Mouse (Mus musculus): ENCODE measurements around the gene Pdxk. TPM values are rescaled to one million over a fixed set of nuclear protein-coding genes. Genes with fewer than 3 reads are reported as not detected.

Pdxk gene
- polyA plus RNA-seq, 1 experiment = 13.7 TPM

- H3K9ac ChIP-seq (ENCODE audit: low read depth, poor library complexity, severe bottlenecking) = no peak overlapping the region
- peaks cover 27% of the 10 kb centered on the region for H3K36me3 ChIP-seq (ENCODE audit: control insufficient read depth, insufficient read depth, low read length, poor library complexity, severe bottlenecking)
- no peaks in the 10 kb centered on the region for H3K27me3 ChIP-seq (ENCODE audit: control insufficient read depth, insufficient read depth, low read length, poor library complexity, severe bottlenecking)
- no peak overlapping the region for H3K27ac ChIP-seq (ENCODE audit: insufficient read depth, low read length)
- no peaks in the 10 kb centered on the region for H3K4me1 ChIP-seq (ENCODE audit: control insufficient read depth, insufficient read depth, low read length)
- no peak overlapping the region for H3K4me3 ChIP-seq (ENCODE audit: low read depth, low read length)
- H3K9me3 ChIP-seq (replicated peaks; ENCODE audit: control insufficient read depth, insufficient read depth, low read length, poor library complexity, severe bottlenecking) = no peaks in the 10 kb centered on the region
- TF ChIP-seq EP300 (IDR thresholded peaks at IDR 0.05; ENCODE audit: insufficient read depth, low read depth, low read length) (no peak), CTCF (IDR thresholded peaks at IDR 0.05; ENCODE audit: low read depth, low read length) (no peak), POLR2A (IDR thresholded peaks at IDR 0.05; ENCODE audit: insufficient read depth, low read length) (no peak)
These were observed 65.6 kb downstream of the Pdxk start for GRCm38 (mm10) chr10:78399090-78399657.

GRCm38 (mm10) chr10:78396625-78396885, 68.2 kb downstream of the Pdxk start:
- Histone ChIP-seq H3K4me1 (ENCODE audit: control insufficient read depth, insufficient read depth, low read length) (no peaks in the 10 kb centered on the region), H3K9me3 (replicated peaks; ENCODE audit: control insufficient read depth, insufficient read depth, low read length, poor library complexity, severe bottlenecking) (no peaks in the 10 kb centered on the region), H3K4me3 (ENCODE audit: low read depth, low read length) (no peak overlapping the region), H3K9ac (ENCODE audit: low read depth, poor library complexity, severe bottlenecking) (no peak overlapping the region), H3K27ac (ENCODE audit: insufficient read depth, low read length) (no peak overlapping the region), H3K36me3 (ENCODE audit: control insufficient read depth, insufficient read depth, low read length, poor library complexity, severe bottlenecking) (peaks cover 4% of the 10 kb centered on the region), H3K27me3 (ENCODE audit: control insufficient read depth, insufficient read depth, low read length, poor library complexity, severe bottlenecking) (no peaks in the 10 kb centered on the region)
- TF ChIP-seq EP300 (IDR thresholded peaks at IDR 0.05; ENCODE audit: insufficient read depth, low read depth, low read length) (no peak), POLR2A (IDR thresholded peaks at IDR 0.05; ENCODE audit: insufficient read depth, low read length) (no peak), CTCF (IDR thresholded peaks at IDR 0.05; ENCODE audit: low read depth, low read length) (no peak)

- Histone ChIP-seq H3K27ac (ENCODE audit: insufficient read depth, low read length) (no peak overlapping the region), H3K36me3 (ENCODE audit: control insufficient read depth, insufficient read depth, low read length, poor library complexity, severe bottlenecking) (peaks cover under 1% of the 10 kb centered on the region; the same call in 1 of the 2 replicates), H3K9me3 (replicated peaks; ENCODE audit: control insufficient read depth, insufficient read depth, low read length, poor library complexity, severe bottlenecking) (no peaks in the 10 kb centered on the region), H3K27me3 (ENCODE audit: control insufficient read depth, insufficient read depth, low read length, poor library complexity, severe bottlenecking) (no peaks in the 10 kb centered on the region), H3K4me1 (ENCODE audit: control insufficient read depth, insufficient read depth, low read length) (no peaks in the 10 kb centered on the region), H3K9ac (ENCODE audit: low read depth, poor library complexity, severe bottlenecking) (no peak overlapping the region), H3K4me3 (ENCODE audit: low read depth, low read length) (no peak overlapping the region)
- no peak for TF ChIP-seq POLR2A (IDR thresholded peaks at IDR 0.05; ENCODE audit: insufficient read depth, low read length)
- no peak for TF ChIP-seq EP300 (IDR thresholded peaks at IDR 0.05; ENCODE audit: insufficient read depth, low read depth, low read length)
- peak; percentile 78 for TF ChIP-seq CTCF (IDR thresholded peaks at IDR 0.05; ENCODE audit: low read depth, low read length)
These were observed 68.8 kb downstream of the Pdxk start for GRCm38 (mm10) chr10:78395819-78396624.

- TF ChIP-seq CTCF (IDR thresholded peaks at IDR 0.05; ENCODE audit: low read depth, low read length) (peak; percentile 5), EP300 (IDR thresholded peaks at IDR 0.05; ENCODE audit: insufficient read depth, low read depth, low read length) (no peak), POLR2A (IDR thresholded peaks at IDR 0.05; ENCODE audit: insufficient read depth, low read length) (no peak)
- no peak overlapping the region for H3K4me3 ChIP-seq (ENCODE audit: low read depth, low read length)
- no peaks in the 10 kb centered on the region for H3K4me1 ChIP-seq (ENCODE audit: control insufficient read depth, insufficient read depth, low read length)
- H3K36me3 ChIP-seq (ENCODE audit: control insufficient read depth, insufficient read depth, low read length, poor library complexity, severe bottlenecking) = no peaks in the 10 kb centered on the region
- no peaks in the 10 kb centered on the region; the same call in 1 of the 2 replicates for H3K9me3 ChIP-seq (replicated peaks; ENCODE audit: control insufficient read depth, insufficient read depth, low read length, poor library complexity, severe bottlenecking)
- no peak overlapping the region for H3K9ac ChIP-seq (ENCODE audit: low read depth, poor library complexity, severe bottlenecking)
- H3K27ac ChIP-seq (ENCODE audit: insufficient read depth, low read length) = no peak overlapping the region
- no peaks in the 10 kb centered on the region for H3K27me3 ChIP-seq (ENCODE audit: control insufficient read depth, insufficient read depth, low read length, poor library complexity, severe bottlenecking)
These were observed 69.4 kb downstream of the Pdxk start for GRCm38 (mm10) chr10:78395377-78395776.

GRCm38 (mm10) chr10:78392072-78392471, 72.7 kb downstream of the Pdxk start:
- Histone ChIP-seq H3K4me3 (ENCODE audit: low read depth, low read length) (no peak overlapping the region), H3K36me3 (ENCODE audit: control insufficient read depth, insufficient read depth, low read length, poor library complexity, severe bottlenecking) (no peaks in the 10 kb centered on the region), H3K4me1 (ENCODE audit: control insufficient read depth, insufficient read depth, low read length) (no peaks in the 10 kb centered on the region), H3K27me3 (ENCODE audit: control insufficient read depth, insufficient read depth, low read length, poor library complexity, severe bottlenecking) (no peaks in the 10 kb centered on the region), H3K9me3 (replicated peaks; ENCODE audit: control insufficient read depth, insufficient read depth, low read length, poor library complexity, severe bottlenecking) (no peaks in the 10 kb centered on the region; the same call in 1 of the 2 replicates), H3K9ac (ENCODE audit: low read depth, poor library complexity, severe bottlenecking) (no peak overlapping the region), H3K27ac (ENCODE audit: insufficient read depth, low read length) (no peak overlapping the region)
- TF ChIP-seq EP300 (IDR thresholded peaks at IDR 0.05; ENCODE audit: insufficient read depth, low read depth, low read length) (0 out of 2 replicates have a peak, but pooled peaks have one; percentile 58), POLR2A (IDR thresholded peaks at IDR 0.05; ENCODE audit: insufficient read depth, low read length) (no peak), CTCF (IDR thresholded peaks at IDR 0.05; ENCODE audit: low read depth, low read length) (peak; percentile 88)

GRCm38 (mm10) chr10:78390982-78391470, 73.7 kb downstream of the Pdxk start:
- H3K27me3 ChIP-seq (ENCODE audit: control insufficient read depth, insufficient read depth, low read length, poor library complexity, severe bottlenecking) = no peaks in the 10 kb centered on the region
- TF ChIP-seq POLR2A (IDR thresholded peaks at IDR 0.05; ENCODE audit: insufficient read depth, low read length) (no peak), EP300 (IDR thresholded peaks at IDR 0.05; ENCODE audit: insufficient read depth, low read depth, low read length) (peak; percentile 91), CTCF (IDR thresholded peaks at IDR 0.05; ENCODE audit: low read depth, low read length) (no peak)

More at GRCm38 (mm10) chr10:78390982-78391470, 73.7 kb downstream of the Pdxk start:
- no peaks in the 10 kb centered on the region for H3K36me3 ChIP-seq (ENCODE audit: control insufficient read depth, insufficient read depth, low read length, poor library complexity, severe bottlenecking)
- H3K4me3 ChIP-seq (ENCODE audit: low read depth, low read length) = no peak overlapping the region
- H3K9ac ChIP-seq (ENCODE audit: low read depth, poor library complexity, severe bottlenecking) = no peak overlapping the region
- H3K9me3 ChIP-seq (replicated peaks; ENCODE audit: control insufficient read depth, insufficient read depth, low read length, poor library complexity, severe bottlenecking) = no peaks in the 10 kb centered on the region; the same call in 1 of the 2 replicates
- H3K4me1 ChIP-seq (ENCODE audit: control insufficient read depth, insufficient read depth, low read length) = no peaks in the 10 kb centered on the region
- no peak overlapping the region for H3K27ac ChIP-seq (ENCODE audit: insufficient read depth, low read length)
